Mouse (Mus musculus): ENCODE measurements around the gene Kif3a. TPM values are rescaled to one million over a fixed set of nuclear protein-coding genes. Genes with fewer than 3 reads are reported as not detected.

Gene Kif3a
- total and polyA plus RNA-seq, 3 experiments, result 7.7 to 26.5 (median 18.3) TPM

GRCm38 (mm10) chr11:53635590-53636182, 68.5 kb downstream of the Kif3a start:
- peak overlapping the region; percentile 92 for H3K27ac ChIP-seq (ENCODE audit: insufficient read depth, low read depth)
- peaks cover 0 to 16% of the 10 kb centered on the region in 2 experiments for H3K36me3 ChIP-seq (replicated peaks in 1 of 2; ENCODE audit: control insufficient read depth in 1 of 2, insufficient read depth in 1 of 2, low read length in 1 of 2)
- TF ChIP-seq POLR2AphosphoS2 (IDR thresholded peaks at IDR 0.05; ENCODE audit: low read depth, low read length), result no peak
- TF ChIP-seq ETS1 (conservative IDR thresholded peaks at IDR 0.05; ENCODE audit: low read depth, low read length), result peak; percentile 83
- no peak for TF ChIP-seq E2F4 (IDR thresholded peaks at IDR 0.05; ENCODE audit: insufficient replicate concordance, low read depth, low read length)
- peak; percentile 68; the same call in 1 of the 2 replicates for TF ChIP-seq SIN3A (IDR thresholded peaks at IDR 0.05; ENCODE audit: low read length)
- TF ChIP-seq ZNF384 (IDR thresholded peaks at IDR 0.05; ENCODE audit: low read depth, low read length), result 0 out of 2 replicates have a peak, but pooled peaks have one; percentile 38
- TF ChIP-seq CHD1 (IDR thresholded peaks at IDR 0.05; ENCODE audit: low read depth, low read length), result 0 out of 2 replicates have a peak, but pooled peaks have one; percentile 49
- TF ChIP-seq BHLHE40 (IDR thresholded peaks at IDR 0.05; ENCODE audit: low read depth, low read length), result peak; percentile 78
- TF ChIP-seq CTCF (conservative IDR thresholded peaks at IDR 0.05 in 1 of 2, IDR thresholded peaks at IDR 0.05 in 1 of 2; ENCODE audit: low read depth in 2 of 2, low read length in 2 of 2), result peak in 1 of 2 experiments; percentile 49; a peak in 2 of 4 replicates
- no peak; the same call in 1 of the 2 replicates for TF ChIP-seq NRF1 (IDR thresholded peaks at IDR 0.05; ENCODE audit: low read depth, low read length)
- TF ChIP-seq ZC3H11A (IDR thresholded peaks at IDR 0.05; ENCODE audit: low read depth, low read length), result no peak
- TF ChIP-seq EP300 (IDR thresholded peaks at IDR 0.05; ENCODE audit: low read length), result peak; percentile 82
- TF ChIP-seq MAX (IDR thresholded peaks at IDR 0.05; ENCODE audit: low read length), result peak; percentile 38; the same call in 1 of the 2 replicates
- TF ChIP-seq TBP (conservative IDR thresholded peaks at IDR 0.05; ENCODE audit: low read depth, low read length), result no peak; the same call in 1 of the 2 replicates
- no peak for TF ChIP-seq UBTF (IDR thresholded peaks at IDR 0.05; ENCODE audit: low read depth, low read length)
- no peak for TF ChIP-seq USF1 (IDR thresholded peaks at IDR 0.05; ENCODE audit: low read depth, low read length)
- peak; percentile 99 for TF ChIP-seq MAZ (IDR thresholded peaks at IDR 0.05; ENCODE audit: low read depth, low read length)
- TF ChIP-seq ZKSCAN1 (IDR thresholded peaks at IDR 0.05; ENCODE audit: borderline replicate concordance, low read depth, low read length), result no peak
- TF ChIP-seq CHD2 (IDR thresholded peaks at IDR 0.05; ENCODE audit: low read length), result peak; percentile 79
- peak; percentile 47 for TF ChIP-seq HCFC1 (IDR thresholded peaks at IDR 0.05; ENCODE audit: low read depth, low read length)
- TF ChIP-seq IRF4 (IDR thresholded peaks at IDR 0.05; ENCODE audit: low read depth, low read length), result peak; percentile 87
- peak; percentile 26; the same call in 1 of the 2 replicates for TF ChIP-seq ZMIZ1 (IDR thresholded peaks at IDR 0.05; ENCODE audit: low read depth, low read length)
- TF ChIP-seq ELF1 (IDR thresholded peaks at IDR 0.05; ENCODE audit: low read depth, low read length), result peak; percentile 74
- peak; percentile 85 for TF ChIP-seq TCF12 (IDR thresholded peaks at IDR 0.05; ENCODE audit: low read depth, low read length)
- no peak for TF ChIP-seq MYC (IDR thresholded peaks at IDR 0.05; ENCODE audit: low read depth, low read length)
- TF ChIP-seq JUND (conservative IDR thresholded peaks at IDR 0.05; ENCODE audit: low read depth, low read length), result no peak
- no peak for TF ChIP-seq GABPA (IDR thresholded peaks at IDR 0.05; ENCODE audit: insufficient replicate concordance, low read depth, low read length)
- peak; percentile 5; the same call in 1 of the 2 replicates for TF ChIP-seq RCOR1 (conservative IDR thresholded peaks at IDR 0.05; ENCODE audit: low read depth, low read length)
- peak; percentile 79; the same call in 1 of the 2 replicates for TF ChIP-seq MEF2A (IDR thresholded peaks at IDR 0.05; ENCODE audit: borderline replicate concordance, low read depth, low read length)
- TF ChIP-seq JUN (IDR thresholded peaks at IDR 0.05; ENCODE audit: insufficient read depth, low read depth, low read length), result no peak; the same call in 1 of the 2 replicates
- TF ChIP-seq SMC3 (IDR thresholded peaks at IDR 0.05; ENCODE audit: low read depth, low read length), result peak; percentile 49
- TF ChIP-seq USF2 (conservative IDR thresholded peaks at IDR 0.05; ENCODE audit: low read depth, low read length), result no peak
- TF ChIP-seq NELFE (IDR thresholded peaks at IDR 0.05; ENCODE audit: low read depth, low read length), result peak; percentile 1; the same call in 1 of the 2 replicates
- peak; percentile 39 for TF ChIP-seq POLR2A (IDR thresholded peaks at IDR 0.05; ENCODE audit: low read depth, low read length)
- no peak for TF ChIP-seq KAT2A (IDR thresholded peaks at IDR 0.05; ENCODE audit: insufficient replicate concordance, low read length)
- 0 out of 2 replicates have a peak, but pooled peaks have one; percentile 1 for TF ChIP-seq MAFK (IDR thresholded peaks at IDR 0.05; ENCODE audit: insufficient replicate concordance, low read length)
- peak; percentile 39 for TF ChIP-seq RAD21 (IDR thresholded peaks at IDR 0.05; ENCODE audit: low read depth, low read length)
- H3K27me3 ChIP-seq (replicated peaks), result no peaks in the 10 kb centered on the region
- H3K4me1 ChIP-seq (ENCODE audit: control insufficient read depth in 1 of 2, insufficient read depth in 2 of 2), result peaks cover 44 to 86% of the 10 kb centered on the region in 2 experiments
- peak; percentile 94 for DNase-seq (ENCODE audit: extremely low read depth)
- dilution Hi-C loops (cut with MboI; ENCODE audit: extremely low pct_ligation_motif_present, extremely low pct_unique_long_range_greater_than_20kb, low sequenced_read_pairs) (no loop called here), in situ Hi-C loops (cut with MboI; ENCODE audit: low pct_ligation_motif_present, low pct_unique_long_range_greater_than_20kb, low sequenced_read_pairs) (no loop called here)
- peak overlapping the region; percentile 93 for H3K4me2 ChIP-seq (ENCODE audit: insufficient read depth, low read depth, poor library complexity, severe bottlenecking)
- H3K4me3 ChIP-seq (replicated peaks in 1 of 3; ENCODE audit: low read depth in 2 of 3, low read length in 2 of 3, poor library complexity in 1 of 3), result peak overlapping the region; percentile 0 to 42 (median 28)
- no peaks in the 10 kb centered on the region for H3K79me2 ChIP-seq (replicated peaks; ENCODE audit: control insufficient read depth, extremely low read depth, insufficient read depth, poor library complexity, severe bottlenecking)
- peak overlapping the region; percentile 68 for H3K9ac ChIP-seq (ENCODE audit: insufficient read depth, low read depth)
- no peaks in the 10 kb centered on the region for H3K9me3 ChIP-seq (replicated peaks; ENCODE audit: low read length)
